Mouse (Mus musculus) kidney, postnatal 4 days (tissue): ENCODE measurements at regions not wholly inside any gene's neighbourhood (a gene's known extent, or its start where the extent isn't known, plus 50 kb on each side); places are given as distances from the start of the nearest gene placed in this dataset.
"Not testable (repeated sequence)": the region's sequence is repeated elsewhere in the genome, so short reads cannot be mapped to it uniquely, and the experiment has no call there.

Experiments
- DNase-seq, 2 experiments: peaks; one replicate each; pipeline ENCODE4 v3.0.0; 2021; ENCODE audit warnings: mixed read lengths in 2 of 2

- DNase-seq = peak; percentile 14 to 49
These were observed 69.3 kb downstream of the Btg1 start for GRCm38 (mm10) chr10:96685991-96686601.

GRCm38 (mm10) chr10:96686659-96687440 is 70.0 kb downstream of the Btg1 start:
- peak; percentile 58 to 73 for DNase-seq

GRCm38 (mm10) chr10:96687441-96687772 is 70.6 kb downstream of the Btg1 start:
- no peak for DNase-seq

GRCm38 (mm10) chr10:96689976-96690867 is 73.4 kb downstream of the Btg1 start:
- no peak for DNase-seq

GRCm38 (mm10) chr10:96690868-96691302 is 74.1 kb downstream of the Btg1 start:
- DNase-seq = peak; percentile 18 to 45

GRCm38 (mm10) chr10:96691319-96691870 is 74.6 kb downstream of the Btg1 start:
- no peak for DNase-seq

- DNase-seq = no peak
These were observed 76.0 kb downstream of the Btg1 start for GRCm38 (mm10) chr10:96692821-96693220.

- no peak for DNase-seq
These were observed 77.0 kb downstream of the Btg1 start for GRCm38 (mm10) chr10:96693766-96694165.

GRCm38 (mm10) chr10:96696571-96696970 is 79.8 kb downstream of the Btg1 start:
- DNase-seq = no peak

- peak; percentile 29 to 42 for DNase-seq
These were observed 81.0 kb downstream of the Btg1 start for GRCm38 (mm10) chr10:96697781-96698180.

- DNase-seq = no peak
These were observed 89.8 kb downstream of the Btg1 start for GRCm38 (mm10) chr10:96706656-96707055.

- no peak for DNase-seq
These were observed 91.7 kb downstream of the Btg1 start for GRCm38 (mm10) chr10:96708471-96708870.

GRCm38 (mm10) chr10:96709698-96710356 is 93.0 kb downstream of the Btg1 start:
- no peak for DNase-seq

GRCm38 (mm10) chr10:96711993-96712392 is 95.2 kb downstream of the Btg1 start:
- no peak for DNase-seq

GRCm38 (mm10) chr10:96714702-96715101 is 97.9 kb downstream of the Btg1 start:
- no peak for DNase-seq

GRCm38 (mm10) chr10:96717281-96717680 is 100.5 kb downstream of the Btg1 start:
- DNase-seq = no peak

- DNase-seq = not testable (repeated sequence)
These were observed 101.9 kb downstream of the Btg1 start for GRCm38 (mm10) chr10:96718706-96719105.

- DNase-seq = peak in 1 of 2 experiments; percentile 30
These were observed 103.5 kb downstream of the Btg1 start for GRCm38 (mm10) chr10:96720281-96720711.

GRCm38 (mm10) chr10:96720956-96721688 is 104.3 kb downstream of the Btg1 start:
- no peak for DNase-seq

- DNase-seq = peak; percentile 78 to 86
These were observed 105.7 kb downstream of the Btg1 start for GRCm38 (mm10) chr10:96722491-96722890.

GRCm38 (mm10) chr10:96723071-96723470 is 106.3 kb downstream of the Btg1 start:
- no peak for DNase-seq
